Mouse (Mus musculus) heart, adult 11 months (tissue): Measurements from ENCODE around the gene Ltbp2.
A peak's percentile ranks its signal among the peaks of the same experiment; 100 is the strongest.

ENCODE experiments used
- DNase-seq: peaks from one replicate; pipeline ENCODE4 v3.0.0; 2022

Gene Ltbp2

DNA sequence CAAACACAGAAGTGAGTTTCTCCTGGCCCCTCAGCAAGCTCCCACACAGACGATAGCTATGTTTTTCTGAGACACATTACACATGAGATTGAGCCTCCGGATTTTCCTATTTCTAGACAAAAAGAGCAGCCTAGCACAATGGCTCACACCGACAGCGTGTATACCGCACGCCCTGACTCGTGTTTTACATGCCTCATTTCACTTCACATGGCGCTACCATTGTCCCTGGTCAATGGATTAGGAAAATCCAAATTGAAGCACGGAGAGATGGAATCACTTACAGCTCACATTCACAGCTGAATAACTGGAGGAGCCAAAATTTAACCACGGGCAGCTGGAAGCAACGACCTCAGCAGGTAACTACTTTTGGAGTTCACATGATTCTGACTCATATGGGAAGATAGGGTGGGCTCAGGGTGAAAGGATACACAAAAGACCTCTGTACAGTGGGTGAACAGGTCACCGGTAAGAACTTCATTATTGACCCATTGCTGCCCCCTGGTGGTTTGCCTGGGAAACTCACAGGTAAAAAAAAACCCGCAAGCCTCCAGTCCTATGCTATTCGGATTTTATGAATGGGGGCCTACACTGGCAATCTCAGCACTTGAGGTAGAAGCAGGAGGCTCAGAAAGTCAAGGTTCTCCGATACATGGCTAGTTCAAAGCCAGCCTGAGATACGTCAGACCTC, 121.2 kb downstream of the Ltbp2 start:
- peak; percentile 85 for DNase-seq

- DNase-seq: peak; percentile 95
Measured at GRCm38 (mm10) chr12:84752131-84752977, 124.0 kb downstream of the Ltbp2 start.

GRCm38 (mm10) chr12:84750661-84751060, 125.7 kb downstream of the Ltbp2 start:
- peak; percentile 97 for DNase-seq

GRCm38 (mm10) chr12:84748134-84748533, 128.2 kb downstream of the Ltbp2 start:
- no peak for DNase-seq

- no peak for DNase-seq
Measured at GRCm38 (mm10) chr12:84745700-84746099, 130.6 kb downstream of the Ltbp2 start.

- peak; percentile 79 for DNase-seq
Measured at GRCm38 (mm10) chr12:84743496-84743895, 132.8 kb downstream of the Ltbp2 start.

- DNase-seq: peak; percentile 82
Measured at GRCm38 (mm10) chr12:84733366-84733765, 143.0 kb downstream of the Ltbp2 start.
